Comparison of ENCODE assay signal across 9 mouse cellular contexts in genomic region chr9:85685010-85685409, GRCm38 (mm10).
DNase-seq lines count a peak whose midpoint lies in the region; TF ChIP-seq lines count a peak whose summit lies in the region.
"Had no signal": no experiment of that assay in that cellular context is flagged by ENCODE, and none has a peak within 500 bp of the region (broad histone marks: within the 10 kb centered on the region; RNA-seq: fewer than 3 reads in every experiment).

No protein-coding gene starts in this region.

- WGBS in thymus, adult 2 months = 94% methylated on average over 6 of the region's 6 CpGs

- intact Hi-C loops in heart, postnatal 36 days (cut with DNase I) = no loop called here
- intact Hi-C loops in heart, postnatal 25 days (cut with DNase I) = loop anchor here (5.0 to 10.0 kb wide), 3 partner anchors 358 to 1430 kb away; partner anchors contain the start of gene Tent5a

- no peak for TF ChIP-seq CTCF in thymus, adult 2 months (IDR thresholded peaks at IDR 0.05; ENCODE audit: borderline replicate concordance, control insufficient read depth, extremely low read depth, insufficient read depth, low read length, poor library complexity)

- peak; percentile 11 to 18 for DNase-seq in heart, postnatal 36 days
- no peak for DNase-seq in heart, postnatal 25 days (ENCODE audit: low spot score)
- peak; percentile 32 for DNase-seq in thymus, adult 2 months
- DNase-seq in thymus, adult 18-20 months = no peak
- peak; percentile 51 for DNase-seq in induced T-regulatory cell, adult 2 months (ENCODE audit: low read depth)
- DNase-seq in frontal cortex, postnatal 10 days (ENCODE audit: low spot score in 2 of 2) = no peak
- DNase-seq in gastrocnemius, postnatal 4 days (ENCODE audit: low spot score in 2 of 2) = no peak
- DNase-seq in gastrocnemius, postnatal 10 days = no peak

- TF ChIP-seq POLR2A in thymus, adult 2 months (IDR thresholded peaks at IDR 0.05; ENCODE audit: control insufficient read depth, extremely low read depth, insufficient read depth, low read length, poor library complexity) = no peak

- no peak overlapping the region for H3K27ac ChIP-seq in thymus, adult 2 months (ENCODE audit: control insufficient read depth, insufficient read depth, low read length)
- H3K27ac ChIP-seq: heart, embryonic 15.5 days had no signal

- no peaks in the 10 kb centered on the region for H3K27me3 ChIP-seq in thymus, adult 2 months (ENCODE audit: control insufficient read depth, insufficient read depth, low read length)
- H3K27me3 ChIP-seq: heart, embryonic 15.5 days had no signal

- H3K36me3 ChIP-seq in thymus, adult 2 months (ENCODE audit: control insufficient read depth, insufficient read depth, low read length) = peaks cover 14% of the 10 kb centered on the region

- no peaks in the 10 kb centered on the region for H3K4me1 ChIP-seq in thymus, adult 2 months (replicated peaks; ENCODE audit: control insufficient read depth, insufficient read depth, low read length)

- H3K4me3 ChIP-seq in thymus, adult 2 months (ENCODE audit: control insufficient read depth, insufficient read depth, low read length) = no peak overlapping the region
- H3K4me3 ChIP-seq: heart, embryonic 15.5 days had no signal

Comparison
In these comparisons a context has a peak if more than half of its experiments do, and no peak if none do; other contexts are left out.
1. DNase-seq: peak in heart, postnatal 36 days (2 of 2), thymus, adult 2 months (single experiment) and induced T-regulatory cell, adult 2 months (single experiment); none in heart, postnatal 25 days (single experiment), thymus, adult 18-20 months (0 of 2), frontal cortex, postnatal 10 days (0 of 2), gastrocnemius, postnatal 4 days (0 of 2) and gastrocnemius, postnatal 10 days (single experiment).